In genomic region chr6:99491146-99491545, GRCm38 (mm10) we compare ENCODE assay signal across 9 mouse cellular contexts.
"Had no signal": no experiment of that assay in that cellular context is flagged by ENCODE, and none has a peak within 500 bp of the region (broad histone marks: within the 10 kb centered on the region; RNA-seq: fewer than 3 reads in every experiment).

No protein-coding gene starts in this region.

- H3K36me3 ChIP-seq: limb, embryonic 10.5 days; liver, embryonic 15.5 days; midbrain, embryonic 13.5 days had no signal

- H3K27ac ChIP-seq: liver, embryonic 15.5 days; midbrain, embryonic 13.5 days had no signal

- H3K4me2 ChIP-seq: liver, embryonic 11.5 days; liver, embryonic 15.5 days; midbrain, embryonic 13.5 days had no signal

- ATAC-seq: lung, postnatal 0 days; midbrain, embryonic 13.5 days had no signal

- H3K27me3 ChIP-seq: liver, embryonic 15.5 days; midbrain, embryonic 13.5 days had no signal

- H3K4me3 ChIP-seq: limb, embryonic 10.5 days; liver, embryonic 15.5 days; midbrain, embryonic 13.5 days had no signal

- H3K9me3 ChIP-seq: limb, embryonic 10.5 days; liver, embryonic 15.5 days; midbrain, embryonic 13.5 days had no signal

- H3K9ac ChIP-seq: liver, embryonic 15.5 days; midbrain, embryonic 13.5 days had no signal

- DNase-seq: lung, adult 2 months; lung, postnatal 36 days; right cerebral cortex, postnatal 14 days; thymus, postnatal 36 days had no signal
